33 mouse cellular contexts compared by ENCODE assay signal in the genomic region with DNA sequence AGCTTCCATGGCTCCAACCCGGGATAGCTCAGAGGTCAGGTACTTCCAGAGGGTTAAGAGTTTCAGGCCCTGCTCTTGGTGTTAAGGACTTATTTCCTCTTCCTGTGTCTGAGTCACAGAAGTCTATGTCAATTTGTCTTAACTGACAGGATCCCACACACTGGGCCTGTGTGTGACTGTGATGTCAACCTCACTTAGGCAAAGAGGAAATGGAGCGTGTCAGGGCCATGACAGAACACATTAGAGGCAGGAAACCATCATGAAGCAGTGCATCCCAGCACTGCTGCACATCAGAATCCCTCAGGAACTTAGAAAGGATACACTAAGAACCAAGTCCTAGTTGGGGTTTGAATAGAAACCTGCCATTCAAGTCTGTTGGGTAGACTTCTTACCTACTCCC. TPM values are rescaled to one million over a fixed set of nuclear protein-coding genes. Genes with fewer than 3 reads are reported as not detected.
DNase-seq lines count a peak whose midpoint lies in the region; ATAC-seq lines count a peak whose summit lies in the region.
"Had no signal": no experiment of that assay in that cellular context is flagged by ENCODE, and none has a peak within 500 bp of the region (broad histone marks: within the 10 kb centered on the region; RNA-seq: fewer than 3 reads in every experiment).

No protein-coding gene starts in this region.

- WGBS in kidney, embryonic 15.5 days: 35% methylated on average over 2 of the region's 2 CpGs

- DNase-seq in kidney, postnatal 14 days: no peak
- DNase-seq in CD4-positive helper T cell, adult 2 months (ENCODE audit: low read depth, low spot score): peak; percentile 4
- DNase-seq in embryo, embryonic 11 days: peak; percentile 39
- DNase-seq in gonadal fat pad, adult 2 months (ENCODE audit: low read depth): peak; percentile 40
- DNase-seq in layer of hippocampus, postnatal 10 days (ENCODE audit: low spot score in 2 of 2): no peak
- no peak for DNase-seq in cerebellum, postnatal 14 days
- no peak for DNase-seq in lung, adult 18-20 months
- DNase-seq: adrenal gland, adult 2 months; B cell, adult 2 months; cerebellum, adult 11-12 months; cerebellum, postnatal 10 days; kidney, adult 11 months; kidney, postnatal 10 days; layer of hippocampus, postnatal 36 days; lung, adult 2 months; lung, postnatal 4 days; right cerebral cortex, postnatal 14 days; thymus, adult 2 months had no signal

- no peaks in the 10 kb centered on the region for H3K4me1 ChIP-seq in kidney, embryonic 15.5 days
- H3K4me1 ChIP-seq: embryonic facial prominence, embryonic 12.5 days; liver, embryonic 12.5 days had no signal

- H3K9ac ChIP-seq in kidney, embryonic 15.5 days: no peak overlapping the region
- H3K9ac ChIP-seq: embryonic facial prominence, embryonic 12.5 days; forebrain, embryonic 13.5 days; limb, embryonic 12.5 days; liver, embryonic 12.5 days had no signal

- H3K27me3 ChIP-seq in kidney, embryonic 15.5 days: no peaks in the 10 kb centered on the region
- H3K27me3 ChIP-seq: embryonic facial prominence, embryonic 12.5 days; forebrain, embryonic 13.5 days; limb, embryonic 12.5 days; liver, embryonic 12.5 days had no signal

- H3K27ac ChIP-seq in kidney, embryonic 15.5 days: no peak overlapping the region
- H3K27ac ChIP-seq: embryonic facial prominence, embryonic 12.5 days; forebrain, embryonic 13.5 days; hindbrain, postnatal 0 days; layer of hippocampus, adult 2 months; limb, embryonic 12.5 days; liver, embryonic 12.5 days; stomach, postnatal 0 days had no signal

- no peaks in the 10 kb centered on the region for H3K9me3 ChIP-seq in kidney, embryonic 15.5 days (replicated peaks)
- H3K9me3 ChIP-seq: embryonic facial prominence, embryonic 12.5 days; forebrain, embryonic 13.5 days; limb, embryonic 12.5 days; liver, embryonic 12.5 days had no signal

- no peak overlapping the region for H3K4me2 ChIP-seq in kidney, embryonic 15.5 days
- H3K4me2 ChIP-seq: embryonic facial prominence, embryonic 12.5 days; forebrain, embryonic 13.5 days; heart, embryonic 11.5 days; limb, embryonic 12.5 days; liver, embryonic 12.5 days had no signal

- no peak overlapping the region for H3K4me3 ChIP-seq in kidney, embryonic 15.5 days (replicated peaks)
- H3K4me3 ChIP-seq: embryonic facial prominence, embryonic 12.5 days; erythroblast, embryonic 14.5 days; forebrain, embryonic 13.5 days; layer of hippocampus, adult 2 months; limb, embryonic 12.5 days; liver, embryonic 12.5 days had no signal

- ATAC-seq in kidney, embryonic 15.5 days (replicated peaks; ENCODE audit: low FRiP score): 0 out of 2 replicates have a peak, but pooled peaks have one; percentile 43
- ATAC-seq: forebrain, embryonic 13.5 days; hindbrain, postnatal 0 days; liver, embryonic 12.5 days; midbrain, embryonic 16.5 days had no signal

- no peaks in the 10 kb centered on the region for H3K36me3 ChIP-seq in kidney, embryonic 15.5 days
- H3K36me3 ChIP-seq: embryonic facial prominence, embryonic 12.5 days; limb, embryonic 12.5 days; liver, embryonic 12.5 days had no signal

RNA-seq across cellular contexts. Expression of a gene that starts 56.9 kb away (rescaled TPM):
- polyA plus RNA-seq in kidney, embryonic 15.5 days (2015; fragmentation: Nextera tagmentation; extraction: Ambion mirVana): 5.1 and 5.4 TPM in 2 replicates
- 0.55 and 0.86 TPM in 2 replicates for polyA plus RNA-seq in gonadal fat pad, adult 2 months (2012; rRNA removed)
- total RNA-seq in layer of hippocampus, postnatal 10 days (2021): 10 to 100 TPM; 42.2 to 54.2 TPM
- total RNA-seq: granulocyte monocyte progenitor cell, adult 5-6 weeks; hematopoietic stem cell, adult 5-6 weeks; megakaryocyte-erythroid progenitor cell, adult 5-6 weeks; neutrophil, adult 5-6 weeks had no signal
- polyA plus RNA-seq: erythroblast, embryonic 14.5 days had no signal

Comparison
In these comparisons a context has a peak if more than half of its experiments do, and no peak if none do; other contexts are left out.
1. DNase-seq: peak in CD4-positive helper T cell, adult 2 months (single experiment), embryo, embryonic 11 days (single experiment) and gonadal fat pad, adult 2 months (single experiment); none in kidney, postnatal 14 days (single experiment), layer of hippocampus, postnatal 10 days (0 of 2), cerebellum, postnatal 14 days (0 of 2) and lung, adult 18-20 months (0 of 2).